Comparison of ENCODE assay signal across 29 mouse cellular contexts in the genomic region with DNA sequence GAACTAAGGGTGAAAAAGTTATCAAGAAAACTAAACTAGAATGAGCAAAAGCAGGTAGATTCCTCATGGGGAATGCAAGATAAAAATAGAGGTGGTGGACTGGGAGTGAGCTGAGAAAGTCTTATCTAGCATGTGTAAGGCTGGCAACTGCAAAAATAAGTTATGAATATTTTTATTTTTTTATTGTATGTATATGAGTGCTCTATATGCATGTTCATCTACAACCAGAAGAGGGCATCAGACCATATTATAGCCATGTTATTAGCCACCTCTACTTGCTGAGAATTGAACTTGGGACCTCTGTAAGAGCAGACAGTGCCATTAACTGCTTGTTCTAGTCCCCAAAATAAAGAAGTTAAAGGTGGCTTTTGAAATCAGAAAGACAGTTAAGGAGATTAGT. TPM values are rescaled to one million over a fixed set of nuclear protein-coding genes. Genes with fewer than 3 reads are reported as not detected.
A peak's percentile ranks its signal among the peaks of the same experiment; 100 is the strongest.
DNase-seq lines count a peak whose midpoint lies in the region; ATAC-seq and TF ChIP-seq lines count a peak whose summit lies in the region.
"Had no signal": no experiment of that assay in that cellular context is flagged by ENCODE, and none has a peak within 500 bp of the region (broad histone marks: within the 10 kb centered on the region; RNA-seq: fewer than 3 reads in every experiment).

No protein-coding gene starts in this region.

- ATAC-seq in liver, embryonic 11.5 days (replicated peaks; ENCODE audit: low FRiP score) = peak; percentile 39; the same call in 1 of the 2 replicates
- no peak for ATAC-seq in liver, embryonic 12.5 days
- ATAC-seq in activated CD4-positive, CD25-positive, alpha-beta regulatory T cell, adult 4 months = peak; percentile 54
- ATAC-seq in megakaryocyte-erythroid progenitor cell, adult 5-6 weeks (replicated peaks; ENCODE audit: low FRiP score, low TSS enrichment, poor library complexity, severe bottlenecking) = peak; percentile 78; the same call in 1 of the 2 replicates
- no peak for ATAC-seq in cerebellum, adult (ENCODE audit: insufficient number of reproducible peaks, low FRiP score, low TSS enrichment)
- ATAC-seq: forebrain, embryonic 15.5 days had no signal

- H3K9ac ChIP-seq in liver, embryonic 11.5 days (ENCODE audit: low read depth, low read length) = no peak overlapping the region
- no peak overlapping the region for H3K9ac ChIP-seq in liver, embryonic 12.5 days
- H3K9ac ChIP-seq: embryonic facial prominence, embryonic 15.5 days; forebrain, embryonic 15.5 days; hindbrain, embryonic 12.5 days; neural tube, embryonic 15.5 days; stomach, embryonic 15.5 days had no signal

- intact Hi-C loops in gastrocnemius, adult 2 months (cut with DNase I) = no loop called here

- H3K4me3 ChIP-seq in gastrocnemius, adult 2 months = no peak overlapping the region
- no peak overlapping the region for H3K4me3 ChIP-seq in liver, embryonic 11.5 days (ENCODE audit: low read depth, low read length)
- H3K4me3 ChIP-seq in liver, embryonic 12.5 days = no peak overlapping the region
- H3K4me3 ChIP-seq: embryonic facial prominence, embryonic 15.5 days; forebrain, embryonic 15.5 days; hindbrain, embryonic 12.5 days; limb, embryonic 10.5 days; neural tube, embryonic 15.5 days; stomach, embryonic 15.5 days had no signal

- no peaks in the 10 kb centered on the region for H3K27me3 ChIP-seq in liver, embryonic 11.5 days (replicated peaks; ENCODE audit: control insufficient read depth, insufficient read depth, low read length)
- no peaks in the 10 kb centered on the region for H3K27me3 ChIP-seq in liver, embryonic 12.5 days (replicated peaks)
- H3K27me3 ChIP-seq: embryonic facial prominence, embryonic 15.5 days; forebrain, embryonic 15.5 days; hindbrain, embryonic 12.5 days; neural tube, embryonic 15.5 days; stomach, embryonic 15.5 days had no signal

- H3K27ac ChIP-seq in gastrocnemius, adult 2 months = no peak overlapping the region
- no peak overlapping the region for H3K27ac ChIP-seq in liver, embryonic 11.5 days (ENCODE audit: low read depth, low read length)
- no peak overlapping the region for H3K27ac ChIP-seq in liver, embryonic 12.5 days
- H3K27ac ChIP-seq: embryonic facial prominence, embryonic 15.5 days; forebrain, embryonic 15.5 days; hindbrain, embryonic 12.5 days; limb, embryonic 10.5 days; neural tube, embryonic 15.5 days; stomach, embryonic 15.5 days had no signal

- peak; percentile 9; the same call in 1 of the 2 replicates for TF ChIP-seq CTCF in gastrocnemius, adult 2 months (IDR thresholded peaks at IDR 0.05)

- H3K36me3 ChIP-seq in liver, embryonic 11.5 days (ENCODE audit: control insufficient read depth, insufficient read depth, low read length) = peaks cover 7% of the 10 kb centered on the region; the same call in 1 of the 2 replicates
- peaks cover 49% of the 10 kb centered on the region for H3K36me3 ChIP-seq in liver, embryonic 12.5 days

- no peak for DNase-seq in gastrocnemius, adult 2 months
- DNase-seq in gastrocnemius, adult 18-20 months (ENCODE audit: low spot score) = no peak
- DNase-seq in liver, embryonic 11.5 days (ENCODE audit: low spot score) = no peak
- no peak for DNase-seq in kidney, postnatal 36 days
- DNase-seq: adrenal gland, postnatal 36 days; cerebellum, adult 11 months; cerebellum, postnatal 14 days; gastrocnemius, postnatal 14 days; heart, adult 18-20 months; kidney, adult 8-10 months; kidney, postnatal 4 days; layer of hippocampus, adult 9-11 months; lung, adult 2 months; lung, postnatal 36 days; right cerebral cortex, adult 18-20 months; right cerebral cortex, postnatal 4 days; thymus, adult 18-20 months; thymus, postnatal 36 days had no signal

- H3K4me2 ChIP-seq in liver, embryonic 11.5 days = no peak overlapping the region
- no peak overlapping the region for H3K4me2 ChIP-seq in liver, embryonic 12.5 days
- H3K4me2 ChIP-seq: embryonic facial prominence, embryonic 15.5 days; forebrain, embryonic 15.5 days; hindbrain, embryonic 12.5 days; midbrain, embryonic 11.5 days; neural tube, embryonic 15.5 days; stomach, embryonic 15.5 days had no signal

- H3K4me1 ChIP-seq in liver, embryonic 11.5 days (replicated peaks; ENCODE audit: control insufficient read depth, insufficient read depth, low read length) = no peaks in the 10 kb centered on the region
- H3K4me1 ChIP-seq in liver, embryonic 12.5 days = no peaks in the 10 kb centered on the region
- H3K4me1 ChIP-seq: embryonic facial prominence, embryonic 15.5 days; forebrain, embryonic 15.5 days; hindbrain, embryonic 12.5 days; limb, embryonic 10.5 days; neural tube, embryonic 15.5 days; stomach, embryonic 15.5 days had no signal

- H3K9me3 ChIP-seq in liver, embryonic 11.5 days (ENCODE audit: control insufficient read depth, low read length) = no peaks in the 10 kb centered on the region
- H3K9me3 ChIP-seq in liver, embryonic 12.5 days (replicated peaks) = no peaks in the 10 kb centered on the region
- H3K9me3 ChIP-seq: embryonic facial prominence, embryonic 15.5 days; forebrain, embryonic 15.5 days; hindbrain, embryonic 12.5 days; limb, embryonic 10.5 days; neural tube, embryonic 15.5 days; stomach, embryonic 15.5 days had no signal

RNA-seq across cellular contexts. Expression of gene Nup35, which starts 44.4 kb away (rescaled TPM):
- total RNA-seq in gastrocnemius, adult 2 months (2021) = 1 to 10 TPM; 8.0 to 9.3 TPM
- 1 to 10 TPM; 8.6 to 9.1 TPM for total RNA-seq in gastrocnemius, adult 18-20 months (2021)
- 71.3 and 74.7 TPM in 2 replicates for polyA plus RNA-seq in liver, embryonic 11.5 days (2014; fragmentation: Nextera tagmentation; extraction: Ambion mirVana)
- 48.8 and 50.9 TPM in 2 replicates for polyA plus RNA-seq in liver, embryonic 12.5 days (2016; fragmentation: Nextera tagmentation; extraction: Ambion mirVana)
- 10 to 100 TPM; 26.5 to 27.4 TPM for polyA plus RNA-seq in activated CD4-positive, CD25-positive, alpha-beta regulatory T cell, adult 4 months (2017; shearing (Covaris generic))
- 53.9 and 60.7 TPM in 2 replicates for total RNA-seq in megakaryocyte-erythroid progenitor cell, adult 5-6 weeks (2014; fragmentation: Nextera tagmentation)
- 73.8 and 76.3 TPM in 2 replicates for total RNA-seq in megakaryocyte-erythroid progenitor cell, adult 5-6 weeks (2017)

RNA-seq across cellular contexts. Expression of gene Dusp19, which starts 44.6 kb away (rescaled TPM):
- total RNA-seq in gastrocnemius, adult 2 months (2021) = 10 to 100 TPM in 1 of 2 experiments, 1 to 10 TPM in 1; 8.6 to 11.2 TPM
- 10 to 100 TPM; 10.6 to 10.8 TPM for total RNA-seq in gastrocnemius, adult 18-20 months (2021)
- 16.1 and 18.6 TPM in 2 replicates for polyA plus RNA-seq in liver, embryonic 11.5 days (2014; fragmentation: Nextera tagmentation; extraction: Ambion mirVana)
- polyA plus RNA-seq in liver, embryonic 12.5 days (2016; fragmentation: Nextera tagmentation; extraction: Ambion mirVana) = 8.7 and 9.5 TPM in 2 replicates
- 10 to 100 TPM; 13.6 to 15.0 TPM for polyA plus RNA-seq in activated CD4-positive, CD25-positive, alpha-beta regulatory T cell, adult 4 months (2017; shearing (Covaris generic))
- 11.7 and 13.8 TPM in 2 replicates for total RNA-seq in megakaryocyte-erythroid progenitor cell, adult 5-6 weeks (2014; fragmentation: Nextera tagmentation)
- 9.7 and 13.8 TPM in 2 replicates for total RNA-seq in megakaryocyte-erythroid progenitor cell, adult 5-6 weeks (2017)

Comparison
In these comparisons a context has a peak if more than half of its experiments do, and no peak if none do; other contexts are left out.
1. ATAC-seq: peak in liver, embryonic 11.5 days (single experiment), activated CD4-positive, CD25-positive, alpha-beta regulatory T cell, adult 4 months (single experiment) and megakaryocyte-erythroid progenitor cell, adult 5-6 weeks (single experiment); none in liver, embryonic 12.5 days (single experiment) and cerebellum, adult (single experiment).
2. RNA of gene Nup35, which starts 44.4 kb away (total RNA-seq): 53.9 to 76.3 TPM in megakaryocyte-erythroid progenitor cell, adult 5-6 weeks; 8.0 to 9.3 TPM in gastrocnemius, adult 2 months and 8.6 to 9.1 TPM in gastrocnemius, adult 18-20 months; every median in the first group is over 4 times any median in the second.